Mouse (Mus musculus) heart, adult 2 months (tissue): ENCODE results near the gene Grb14.

ENCODE experiments used
- CTCF ChIP-seq: fragments of 200-600 bp; IDR thresholded peaks from 2 replicates; pipeline ENCODE4 v1.8.1; 2022; ENCODE audit warnings: antibody characterized with exemption, mild to moderate bottlenecking, moderate library complexity
- EP300 ChIP-seq: fragments of 200-500 bp; IDR thresholded peaks from 2 replicates; pipeline ENCODE4 v1.6.1; 2011; ENCODE audit warnings: low read depth, low read length, control low read depth; ENCODE audit not compliant: insufficient read depth

- TF ChIP-seq CTCF: no peak
- TF ChIP-seq EP300: no peak
Measured at GRCm38 (mm10) chr2:65053764-65054163, 29.0 kb upstream of the Grb14 start.
